Mouse (Mus musculus) adrenal gland, adult 2 months (tissue): ENCODE measurements at regions not wholly inside any gene's neighbourhood (a gene's known extent, or its start where the extent isn't known, plus 50 kb on each side); places are given as distances from the start of the nearest gene placed in this dataset.

Source experiments
- DNase-seq: peaks from one replicate; pipeline ENCODE4 v3.0.0; 2021

GRCm38 (mm10) chr14:105779760-105780159 is 116.9 kb downstream of the Spry2 start:
- no peak for DNase-seq

DNA sequence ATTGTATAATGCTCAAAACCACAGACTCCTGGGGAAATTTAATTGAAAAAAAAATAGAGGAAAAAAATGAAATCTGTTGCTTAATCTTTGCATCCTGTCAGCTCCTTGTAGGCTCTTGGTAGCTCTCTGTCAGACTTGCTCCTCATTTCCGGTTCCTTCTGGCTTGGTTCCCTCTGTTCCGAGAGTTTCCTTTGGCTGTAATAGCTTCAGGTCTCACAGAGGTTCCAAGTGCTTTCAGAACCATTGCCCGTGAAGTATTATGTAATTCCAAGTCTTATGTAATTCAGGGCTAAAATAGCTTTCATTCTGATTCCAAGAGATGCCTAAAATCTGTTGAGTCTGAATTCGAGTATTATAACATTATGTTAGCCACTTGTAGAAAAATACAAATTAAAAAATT is 117.3 kb downstream of the Spry2 start:
- peak; percentile 61 for DNase-seq

- no peak for DNase-seq
Observed at GRCm38 (mm10) chr14:105773674-105774073, 122.9 kb downstream of the Spry2 start.

GRCm38 (mm10) chr14:105767100-105767499 is 129.5 kb downstream of the Spry2 start:
- no peak for DNase-seq

DNA sequence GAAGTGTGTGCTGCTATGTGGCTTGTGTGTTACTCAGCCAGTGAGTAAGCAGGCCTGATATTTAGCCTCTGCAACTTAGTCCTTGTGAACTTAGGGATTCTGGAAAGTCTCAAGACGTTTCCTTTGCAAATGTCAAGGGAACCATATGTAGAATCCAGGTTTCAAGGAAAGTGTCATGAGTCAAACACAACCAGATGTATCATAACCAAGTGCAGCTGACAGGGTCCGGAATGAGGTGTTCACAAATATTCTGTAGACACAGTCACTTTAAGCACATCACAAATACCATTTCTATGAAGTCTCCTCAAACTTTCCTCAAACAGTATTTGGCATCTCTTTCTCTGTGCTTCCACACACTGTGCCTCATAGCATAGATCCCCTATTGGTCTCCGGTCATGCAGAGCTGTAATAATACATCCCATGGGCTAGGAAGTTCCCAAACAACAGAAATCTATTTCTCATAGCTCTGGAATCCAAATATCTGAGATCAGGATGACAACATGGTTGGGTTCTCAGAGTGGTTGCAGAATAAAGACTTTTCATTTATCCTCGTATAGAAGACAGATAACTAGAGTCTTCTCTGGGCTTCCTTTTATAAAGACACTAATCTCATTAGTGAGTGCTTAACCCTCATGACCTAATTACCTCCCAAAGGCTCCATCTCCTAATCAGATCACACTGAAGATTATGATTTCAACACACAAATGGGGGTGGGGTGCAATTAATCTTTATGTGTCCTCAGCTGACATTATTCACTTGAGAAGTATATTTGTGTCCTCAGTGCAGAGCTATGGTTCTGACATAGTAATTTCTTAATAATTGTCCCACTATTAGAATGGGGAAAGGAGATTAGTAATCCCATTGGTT is 143.9 kb downstream of the Spry2 start:
- no peak for DNase-seq

DNA sequence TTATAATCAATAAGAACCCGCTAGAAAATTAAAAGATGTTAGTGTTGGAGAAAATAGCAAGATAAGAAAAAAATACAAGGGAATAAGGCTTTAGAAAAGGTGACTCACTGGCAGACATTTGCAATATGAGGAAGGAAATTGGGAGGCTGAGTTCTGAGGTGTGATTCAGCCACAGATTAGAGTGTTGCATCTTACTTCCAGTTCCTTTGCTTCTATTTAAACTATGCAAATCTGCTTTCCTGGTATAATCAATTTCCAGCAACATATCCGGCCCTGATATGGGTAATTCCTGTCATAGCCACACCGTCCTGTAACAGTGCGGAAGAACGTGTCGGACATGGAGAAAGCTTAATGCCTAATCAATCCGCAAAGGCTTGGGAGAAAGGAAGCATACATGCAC is 144.9 kb downstream of the Spry2 start:
- DNase-seq, result no peak

GRCm38 (mm10) chr14:105744578-105744977 is 152.0 kb downstream of the Spry2 start:
- DNase-seq, result no peak

- no peak for DNase-seq
Observed at GRCm38 (mm10) chr14:105744125-105744524, 152.5 kb downstream of the Spry2 start.

- peak; percentile 64 for DNase-seq
Observed at GRCm38 (mm10) chr14:105740889-105741288, 155.7 kb downstream of the Spry2 start.

- DNase-seq, result no peak
Observed at GRCm38 (mm10) chr14:105738568-105738967, 158.1 kb downstream of the Spry2 start.

DNA sequence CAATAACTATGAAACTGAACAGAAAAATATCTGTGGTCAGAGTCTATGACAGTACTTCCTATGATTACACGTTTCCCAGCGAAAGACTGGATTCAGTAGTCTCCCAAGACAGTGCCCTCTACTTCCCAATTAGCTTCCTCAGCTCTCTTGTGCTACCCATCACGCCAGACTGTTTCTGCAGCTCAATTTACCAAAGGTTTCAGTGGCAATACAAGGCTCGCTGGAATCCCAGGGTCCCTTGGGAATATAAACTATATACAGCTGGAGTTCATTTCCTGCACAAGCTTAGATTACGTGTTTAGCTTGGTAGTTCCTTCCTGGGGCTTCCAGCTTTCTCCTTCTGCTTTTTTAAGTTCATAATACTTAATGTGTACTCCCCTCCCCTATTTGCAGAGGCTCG is 160.3 kb downstream of the Spry2 start:
- DNase-seq, result no peak

DNA sequence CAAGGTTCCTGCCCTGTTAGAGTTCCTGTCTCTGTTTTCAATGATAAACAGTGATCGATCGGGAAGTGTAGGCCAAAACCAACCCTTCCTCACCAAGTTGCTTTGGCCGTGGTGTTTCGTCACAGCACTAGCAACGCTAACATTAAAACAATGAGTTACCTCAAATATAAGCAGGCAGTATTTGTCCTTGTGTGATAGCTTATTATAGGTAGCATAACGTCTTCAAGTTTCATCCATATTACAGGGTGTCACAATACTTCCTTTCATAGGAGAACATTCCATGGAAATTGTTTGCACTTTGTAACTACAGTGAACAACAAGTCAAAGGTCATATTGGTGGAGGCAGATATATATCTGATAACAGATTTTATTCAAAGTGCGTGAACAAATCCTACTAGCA is 162.3 kb downstream of the Spry2 start:
- DNase-seq, result no peak

GRCm38 (mm10) chr14:105733013-105733728 is 163.4 kb downstream of the Spry2 start:
- peak; percentile 9 for DNase-seq

DNA sequence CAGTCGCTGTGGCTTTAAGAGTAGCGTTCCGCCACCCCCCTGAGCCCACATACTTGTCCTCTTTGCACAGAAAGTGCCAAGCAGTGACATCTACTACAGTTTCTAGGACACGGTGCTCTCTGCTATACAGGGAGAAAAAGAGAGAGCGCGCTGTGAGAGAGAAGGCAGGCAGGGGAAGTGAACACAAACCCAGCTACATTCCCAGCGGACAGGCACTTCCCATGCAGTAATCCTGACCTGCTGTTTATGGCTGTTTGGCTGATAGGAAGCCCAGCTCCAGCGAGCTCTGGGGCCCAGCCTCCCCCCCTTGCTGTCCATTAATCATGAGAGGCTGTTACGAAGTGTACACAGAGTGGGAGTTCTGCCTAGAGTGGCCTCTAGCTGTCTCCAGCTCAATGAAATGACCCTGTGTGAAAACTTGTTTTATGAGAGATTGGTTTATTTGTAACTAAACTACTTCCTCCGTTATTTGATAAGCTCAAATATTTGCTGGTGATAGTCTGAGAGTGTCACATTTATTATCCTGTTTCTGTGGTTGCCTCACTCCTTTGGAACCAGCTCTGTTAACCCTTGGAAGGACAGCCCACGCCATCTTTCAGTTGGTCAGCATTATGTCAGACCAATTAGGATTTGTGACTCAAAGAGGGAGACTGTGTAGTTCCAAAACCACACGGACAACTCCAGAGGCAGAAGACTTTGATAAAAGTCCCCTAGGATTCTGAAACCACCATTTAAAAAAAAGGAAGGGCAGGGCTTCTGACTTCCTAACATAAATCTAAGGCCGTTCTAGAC is 164.2 kb downstream of the Spry2 start:
- peak; percentile 88 for DNase-seq

DNA sequence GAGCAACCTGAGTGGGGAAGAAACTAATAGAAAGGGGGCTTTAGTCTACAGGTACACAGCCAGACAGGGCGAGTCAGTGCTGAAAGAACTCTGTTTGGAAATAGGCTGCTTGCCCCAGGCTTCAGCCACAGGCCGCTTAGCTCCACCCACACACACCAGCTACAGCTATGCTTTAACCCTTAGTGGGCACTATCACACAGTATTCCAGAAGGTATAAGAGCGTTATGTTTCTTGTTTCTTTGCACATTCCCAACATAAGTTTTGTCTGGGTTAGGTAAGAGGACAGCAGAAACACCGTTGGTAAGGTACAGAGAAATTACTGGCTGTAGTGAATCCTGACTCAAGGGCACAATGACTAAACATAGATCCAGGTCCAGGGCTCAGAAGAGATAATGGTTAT is 165.8 kb downstream of the Spry2 start:
- DNase-seq, result peak; percentile 44

GRCm38 (mm10) chr14:105728841-105729240 is 167.8 kb downstream of the Spry2 start:
- no peak for DNase-seq

DNA sequence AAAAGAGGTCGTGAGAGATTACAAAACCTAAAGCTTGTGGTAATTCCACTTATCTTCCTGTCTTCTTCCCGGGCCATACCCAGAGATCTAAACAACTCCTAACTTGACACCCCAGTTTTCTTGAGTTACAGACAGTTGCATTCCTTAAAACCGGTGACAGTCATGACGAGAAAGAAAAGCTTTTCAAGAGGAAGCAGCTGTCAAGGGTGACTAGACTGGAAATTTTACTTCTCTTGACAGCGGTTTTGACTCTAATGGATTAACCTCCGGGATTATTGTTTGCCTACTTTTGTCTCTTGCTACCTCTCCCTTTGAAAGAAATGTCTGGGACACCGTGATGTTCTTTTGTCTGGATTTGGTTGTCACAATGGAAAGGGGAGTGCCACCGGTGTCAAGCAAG is 170.9 kb downstream of the Spry2 start:
- no peak for DNase-seq

DNA sequence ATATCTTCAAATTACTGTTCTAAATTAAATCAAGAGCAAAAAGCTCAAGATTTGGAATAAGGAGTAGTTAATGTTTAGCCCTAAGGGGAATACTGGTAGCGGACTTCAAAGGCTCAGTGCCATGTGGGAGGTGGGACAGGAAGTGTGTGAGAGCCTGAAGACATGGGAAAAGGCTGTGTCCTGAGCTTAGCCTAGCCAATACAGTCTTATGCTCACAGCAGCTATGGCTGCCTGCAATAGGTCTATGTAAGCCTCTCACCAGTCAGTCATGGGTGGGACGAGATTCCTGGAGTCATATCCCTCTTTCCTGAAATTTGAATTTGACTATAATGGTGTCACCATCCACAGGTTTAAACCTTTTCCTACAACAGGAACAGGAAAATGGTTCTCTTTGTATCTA is 173.7 kb downstream of the Spry2 start:
- DNase-seq, result no peak

GRCm38 (mm10) chr14:105721576-105721975 is 175.0 kb downstream of the Spry2 start:
- DNase-seq, result no peak

- no peak for DNase-seq
Observed at GRCm38 (mm10) chr14:105720816-105721510, 175.7 kb downstream of the Spry2 start.

- DNase-seq, result peak; percentile 46
Observed at GRCm38 (mm10) chr14:105718676-105719441, 177.8 kb downstream of the Spry2 start.
